Mouse (Mus musculus): Measurements from ENCODE around the gene Rbm26. TPM values are rescaled to one million over a fixed set of nuclear protein-coding genes. Genes with fewer than 3 reads are reported as not detected.

Gene Rbm26
- polyA plus RNA-seq, 1 experiment from 2014 or later, result 51.0 TPM

Other genes starting within 250 kb of the Rbm26 start
- 58.0 and 61.9 TPM in 2 replicates for gene Ndfip2, start 81.2 kb upstream of the Rbm26 start, polyA plus RNA-seq (2016; fragmentation: Nextera tagmentation; extraction: Ambion mirVana)